Mouse (Mus musculus): ENCODE data around the gene Rest. TPM values are rescaled to one million over a fixed set of nuclear protein-coding genes. Genes with fewer than 3 reads are reported as not detected.

Gene Rest
- total RNA-seq (2023), result 25.8 TPM

DNA sequence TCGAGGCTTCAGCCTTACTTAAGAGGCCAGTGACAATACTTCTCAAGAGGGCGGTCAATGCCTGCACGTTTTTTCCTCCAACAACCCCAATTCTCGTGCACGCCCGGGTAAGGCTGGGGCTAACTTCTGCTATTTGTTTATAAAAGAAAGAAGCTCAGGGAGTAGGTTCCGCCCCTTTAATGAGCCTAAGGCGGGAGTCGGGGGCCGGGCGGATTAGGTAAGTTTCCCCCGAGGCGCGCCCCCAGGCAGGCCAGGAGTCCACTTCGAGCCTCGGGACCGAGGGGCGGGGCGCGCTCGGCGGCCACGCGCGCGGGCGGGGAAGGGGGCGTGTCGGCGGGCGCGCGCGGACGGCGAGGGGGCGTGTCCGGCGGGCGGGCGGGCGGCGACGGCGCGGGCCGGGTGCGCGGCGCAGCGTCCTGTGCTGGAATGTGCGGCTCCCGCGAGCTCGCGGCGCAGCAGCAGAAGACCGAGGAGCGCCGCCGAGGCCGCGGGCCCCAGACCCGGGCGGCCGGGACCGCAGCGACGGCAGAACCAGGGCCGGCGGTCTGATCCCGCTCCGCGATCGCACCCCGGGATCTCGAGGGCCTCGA lies at the start of gene Rest:
Gene Rest (plus strand): TSS at position 411 of the 590 bp plus-strand sequence.

DNA sequence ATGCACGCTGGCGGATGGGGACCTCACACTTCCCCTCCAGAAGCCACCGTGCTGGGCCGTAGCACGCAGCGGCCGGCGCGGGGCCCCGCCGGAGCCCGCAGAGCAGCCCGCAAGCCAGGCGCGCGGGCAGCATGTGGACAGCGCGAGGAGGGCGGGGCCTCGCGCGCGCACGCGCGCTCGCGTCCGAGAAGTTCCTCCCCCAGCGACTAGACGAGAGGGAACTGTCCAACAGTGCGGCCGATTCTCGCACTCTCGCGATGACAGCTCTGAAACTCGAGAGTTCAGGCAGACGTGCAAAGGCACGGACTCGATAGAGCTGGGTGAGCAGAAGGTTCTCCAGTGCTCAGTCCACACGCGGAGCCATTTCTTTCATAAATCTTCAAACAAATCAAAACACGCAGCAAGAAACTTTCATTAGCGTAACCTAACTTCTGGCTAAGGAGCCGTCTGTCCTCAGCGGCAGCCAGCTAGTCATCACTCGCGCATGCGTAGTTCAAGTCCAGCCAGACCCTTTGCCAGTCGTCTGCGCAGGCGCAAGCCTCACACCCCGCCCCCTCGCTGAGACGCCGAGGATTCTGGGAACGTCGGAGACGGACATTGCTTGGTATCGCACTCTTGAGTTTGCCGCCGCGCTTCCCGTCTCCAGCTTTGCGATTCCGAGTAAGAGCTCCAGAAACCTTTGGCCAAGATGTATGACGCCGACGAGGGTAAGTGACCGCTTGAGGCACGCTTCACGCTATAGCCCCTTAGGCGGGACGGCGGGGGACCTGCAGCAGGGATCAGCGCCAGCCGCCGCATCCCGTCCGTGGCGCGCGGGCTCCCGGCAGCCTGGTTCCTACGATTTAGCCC lies 44.9 kb downstream of the Rest start, which contains the start of the genes Noa1 and Polr2b:
Gene Noa1 (minus strand): TSS at position 161 of the 849 bp plus-strand sequence.
Gene Polr2b (plus strand): TSS at position 224 of the 849 bp plus-strand sequence.

Other genes starting within 250 kb of the Rest start
- not detected for gene Thegl, start 249.5 kb upstream of the Rest start, total RNA-seq (2023)
- 29.4 TPM for gene Hopx, start 150.4 kb upstream of the Rest start, total RNA-seq (2023)
- gene Spink2, start 54.0 kb upstream of the Rest start, total RNA-seq (2023), result not detected
- 20.6 TPM for gene Noa1, start 44.6 kb downstream of the Rest start, total RNA-seq (2023)
- 42.4 TPM for gene Polr2b, start 44.7 kb downstream of the Rest start, total RNA-seq (2023)
- gene Igfbp7, start 142.6 kb downstream of the Rest start, total RNA-seq (2023), result 1.1 TPM